Mouse (Mus musculus): ENCODE data around the gene Slc25a22. TPM values are rescaled to one million over a fixed set of nuclear protein-coding genes. Genes with fewer than 3 reads are reported as not detected.

Slc25a22 gene
- polyA plus RNA-seq, 2 experiments: 11.0 to 19.6 TPM

- no peak overlapping the region for H3K9ac ChIP-seq (replicated peaks)
- H3K27me3 ChIP-seq (ENCODE audit: control insufficient read depth, insufficient read depth, low read length): no peaks in the 10 kb centered on the region
- ATAC-seq (ENCODE audit: insufficient read depth): no peak
- no peak overlapping the region for H3K4me2 ChIP-seq (ENCODE audit: low read depth)
- TF ChIP-seq EP300 (IDR thresholded peaks at IDR 0.05; ENCODE audit: low read depth) (no peak), CTCF (IDR thresholded peaks at IDR 0.05; ENCODE audit: low read depth) (peak; percentile 44)
- H3K4me1 ChIP-seq (replicated peaks; ENCODE audit: control insufficient read depth in 2 of 2, insufficient read depth in 2 of 2, low read length in 1 of 2): peaks cover 11 to 12% of the 10 kb centered on the region in 2 experiments
- 62% methylated on average over 8 of the region's 8 CpGs for WGBS (ENCODE audit: insufficient replicate concordance)
- no peak overlapping the region for H3K4me3 ChIP-seq (ENCODE audit: insufficient read depth in 1 of 2, low read depth in 2 of 2, low read length in 2 of 2)
- H3K36me3 ChIP-seq (replicated peaks; ENCODE audit: control insufficient read depth, insufficient read depth, low read depth): no peaks in the 10 kb centered on the region
- no peak overlapping the region for H3K27ac ChIP-seq
- no peak for DNase-seq (ENCODE audit: low read depth in 3 of 3, low spot score in 3 of 3)
- H3K9me3 ChIP-seq (ENCODE audit: control insufficient read depth, low read length): no peaks in the 10 kb centered on the region
Observed at GRCm38 (mm10) chr7:141417731-141418681, 19.7 kb downstream of the Slc25a22 start.

- no peak overlapping the region for H3K9ac ChIP-seq (replicated peaks)
Observed at GRCm38 (mm10) chr7:141416144-141416841, 21.4 kb downstream of the Slc25a22 start.

GRCm38 (mm10) chr7:141413809-141414584 lies 23.7 kb downstream of the Slc25a22 start, which contains the start of gene Gatd1:
TSS of gene Gatd1 (minus strand) at chr7:141414136.
- peaks cover 2% of the 10 kb centered on the region; the same call in 1 of the 2 replicates for H3K36me3 ChIP-seq (replicated peaks; ENCODE audit: control insufficient read depth, insufficient read depth, low read depth)
- peak within 1 kb of the TSS; percentile 89 for H3K4me3 ChIP-seq (ENCODE audit: insufficient read depth in 1 of 2, low read depth in 2 of 2, low read length in 2 of 2)
- H3K4me1 ChIP-seq (replicated peaks; ENCODE audit: control insufficient read depth in 2 of 2, insufficient read depth in 2 of 2, low read length in 1 of 2): peaks cover 11 to 14% of the 10 kb centered on the region in 2 experiments
- ATAC-seq (ENCODE audit: insufficient read depth) (peak; percentile 94), DNase-seq (ENCODE audit: low read depth in 3 of 3, low spot score in 3 of 3) (peak; percentile 97 to 98 (median 98))
- peak within 1 kb of the TSS; percentile 72 for H3K27ac ChIP-seq
- WGBS (ENCODE audit: insufficient replicate concordance): under 1% methylated on average over 53 of the region's 56 CpGs
- TF ChIP-seq EP300 (IDR thresholded peaks at IDR 0.05; ENCODE audit: low read depth) (no peak), CTCF (IDR thresholded peaks at IDR 0.05; ENCODE audit: low read depth) (peak; percentile 49)
- no peaks in the 10 kb centered on the region for H3K27me3 ChIP-seq (ENCODE audit: control insufficient read depth, insufficient read depth, low read length)
- H3K9ac ChIP-seq (replicated peaks): peak within 1 kb of the TSS; percentile 90
- H3K4me2 ChIP-seq (ENCODE audit: low read depth): peak within 1 kb of the TSS; percentile 100
- no peaks in the 10 kb centered on the region for H3K9me3 ChIP-seq (ENCODE audit: control insufficient read depth, low read length)

More at GRCm38 (mm10) chr7:141416144-141416841, 21.4 kb downstream of the Slc25a22 start:
- TF ChIP-seq EP300 (IDR thresholded peaks at IDR 0.05; ENCODE audit: low read depth) (no peak), CTCF (IDR thresholded peaks at IDR 0.05; ENCODE audit: low read depth) (no peak)
- H3K4me3 ChIP-seq (ENCODE audit: insufficient read depth in 1 of 2, low read depth in 2 of 2, low read length in 2 of 2): no peak overlapping the region
- H3K9me3 ChIP-seq (ENCODE audit: control insufficient read depth, low read length): no peaks in the 10 kb centered on the region
- no peaks in the 10 kb centered on the region for H3K27me3 ChIP-seq (ENCODE audit: control insufficient read depth, insufficient read depth, low read length)
- 71% methylated on average over 6 of the region's 6 CpGs for WGBS (ENCODE audit: insufficient replicate concordance)
- no peak overlapping the region for H3K27ac ChIP-seq
- DNase-seq (ENCODE audit: low read depth in 3 of 3, low spot score in 3 of 3) (no peak), ATAC-seq (ENCODE audit: insufficient read depth) (no peak)
- no peaks in the 10 kb centered on the region for H3K36me3 ChIP-seq (replicated peaks; ENCODE audit: control insufficient read depth, insufficient read depth, low read depth)
- peaks cover 11 to 14% of the 10 kb centered on the region in 2 experiments for H3K4me1 ChIP-seq (replicated peaks; ENCODE audit: control insufficient read depth in 2 of 2, insufficient read depth in 2 of 2, low read length in 1 of 2)
- H3K4me2 ChIP-seq (ENCODE audit: low read depth): no peak overlapping the region

- 3% methylated on average over 16 of the region's 16 CpGs for WGBS (ENCODE audit: insufficient replicate concordance)
- Histone ChIP-seq H3K36me3 (replicated peaks; ENCODE audit: control insufficient read depth, insufficient read depth, low read depth) (peaks cover 2% of the 10 kb centered on the region; the same call in 1 of the 2 replicates), H3K9me3 (ENCODE audit: control insufficient read depth, low read length) (no peaks in the 10 kb centered on the region), H3K27me3 (ENCODE audit: control insufficient read depth, insufficient read depth, low read length) (no peaks in the 10 kb centered on the region), H3K4me1 (replicated peaks; ENCODE audit: control insufficient read depth in 2 of 2, insufficient read depth in 2 of 2, low read length in 1 of 2) (peaks cover 11 to 14% of the 10 kb centered on the region in 2 experiments), H3K27ac (peak overlapping the region; percentile 72), H3K9ac (replicated peaks) (peak overlapping the region; percentile 90), H3K4me2 (ENCODE audit: low read depth) (peak overlapping the region; percentile 100), H3K4me3 (ENCODE audit: insufficient read depth in 1 of 2, low read depth in 2 of 2, low read length in 2 of 2) (peak overlapping the region; percentile 84 to 89)
- ATAC-seq (ENCODE audit: insufficient read depth): peak; percentile 10; the same call in 1 of the 2 replicates
- no peak for DNase-seq (ENCODE audit: low read depth in 3 of 3, low spot score in 3 of 3)
- TF ChIP-seq CTCF (IDR thresholded peaks at IDR 0.05; ENCODE audit: low read depth): no peak
- no peak for TF ChIP-seq EP300 (IDR thresholded peaks at IDR 0.05; ENCODE audit: low read depth)
Observed at GRCm38 (mm10) chr7:141413331-141413730, 24.4 kb downstream of the Slc25a22 start.

Measured in liver, embryonic 14.5 days (tissue).